Mouse (Mus musculus): Measurements from ENCODE around the gene Spata33. TPM values are rescaled to one million over a fixed set of nuclear protein-coding genes. Genes with fewer than 3 reads are reported as not detected.

Spata33 gene
- total and polyA plus RNA-seq, 3 experiments = 1.2 to 1.4 TPM; not detected in 1

DNA sequence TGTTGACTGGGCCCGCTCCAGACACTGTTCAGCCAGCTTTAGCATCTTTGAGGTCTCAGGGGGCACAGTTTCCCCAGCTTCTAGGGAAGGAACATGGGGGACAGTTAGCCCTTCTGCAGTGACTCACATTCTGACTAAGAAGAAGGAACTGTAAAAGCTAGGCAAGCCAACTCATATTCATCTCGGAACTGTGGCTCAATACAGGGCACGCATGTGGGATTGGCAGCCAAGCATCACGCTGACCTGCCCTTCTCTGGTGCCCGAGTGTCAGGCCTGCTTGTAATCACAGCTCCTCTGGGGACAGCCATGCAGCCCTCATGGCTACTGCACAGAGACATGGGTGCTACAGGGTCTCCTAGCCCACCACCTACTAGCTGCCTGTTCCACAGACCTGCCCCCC is 38.3 kb downstream of the Spata33 start:
- TF ChIP-seq ZNF384 (IDR thresholded peaks at IDR 0.05; ENCODE audit: low read depth, low read length) = no peak
- TF ChIP-seq GATA1 (IDR thresholded peaks at IDR 0.05; ENCODE audit: low read depth, low read length) = no peak
- TF ChIP-seq MAX (IDR thresholded peaks at IDR 0.05; ENCODE audit: low read length) = no peak
- TF ChIP-seq CHD2 (IDR thresholded peaks at IDR 0.05; ENCODE audit: low read length) = no peak
- TF ChIP-seq EP300 (IDR thresholded peaks at IDR 0.05; ENCODE audit: low read depth in 1 of 2, low read length in 2 of 2) = no peak
- no peak for TF ChIP-seq ELF1 (IDR thresholded peaks at IDR 0.05; ENCODE audit: low read depth, low read length)
- TF ChIP-seq POLR2AphosphoS2 (IDR thresholded peaks at IDR 0.05; ENCODE audit: low read length) = no peak
- TF ChIP-seq CHD1 (IDR thresholded peaks at IDR 0.05; ENCODE audit: low read depth, low read length) = no peak
- no peak for TF ChIP-seq SIN3A (IDR thresholded peaks at IDR 0.05; ENCODE audit: low read length)
- no peak for TF ChIP-seq RAD21 (IDR thresholded peaks at IDR 0.05; ENCODE audit: low read depth, low read length)
- no peak for TF ChIP-seq BHLHE40 (IDR thresholded peaks at IDR 0.05; ENCODE audit: borderline replicate concordance, low read depth, low read length)
- TF ChIP-seq USF2 (IDR thresholded peaks at IDR 0.05; ENCODE audit: borderline replicate concordance in 1 of 2, insufficient read depth in 1 of 2, low read depth in 1 of 2, low read length in 2 of 2) = no peak
- no peak for TF ChIP-seq POLR2A (IDR thresholded peaks at IDR 0.05; ENCODE audit: control insufficient read depth in 1 of 2, insufficient read depth in 1 of 2, low read depth in 1 of 2, low read length in 2 of 2, poor library complexity in 1 of 2)
- no peak for TF ChIP-seq ETS1 (IDR thresholded peaks at IDR 0.05; ENCODE audit: low read depth, low read length)
- no peak for TF ChIP-seq JUND (IDR thresholded peaks at IDR 0.05; ENCODE audit: low read depth, low read length)
- no peak for TF ChIP-seq TCF12 (IDR thresholded peaks at IDR 0.05; ENCODE audit: low read depth, low read length)
- TF ChIP-seq ZMIZ1 (IDR thresholded peaks at IDR 0.05; ENCODE audit: low read depth, low read length) = no peak
- no peak for TF ChIP-seq CTCF (IDR thresholded peaks at IDR 0.05 in 2 of 3, conservative IDR thresholded peaks at IDR 0.05 in 1 of 3; ENCODE audit: control insufficient read depth in 1 of 3, insufficient read depth in 1 of 3, low read depth in 2 of 3, low read length in 3 of 3, poor library complexity in 1 of 3, severe bottlenecking in 1 of 3)
- TF ChIP-seq USF1 (IDR thresholded peaks at IDR 0.05; ENCODE audit: low read depth, low read length) = no peak
- no peak overlapping the region for H3K4me3 ChIP-seq (ENCODE audit: control insufficient read depth in 1 of 2, insufficient read depth in 1 of 2, low read depth in 2 of 2, low read length in 2 of 2)

DNA sequence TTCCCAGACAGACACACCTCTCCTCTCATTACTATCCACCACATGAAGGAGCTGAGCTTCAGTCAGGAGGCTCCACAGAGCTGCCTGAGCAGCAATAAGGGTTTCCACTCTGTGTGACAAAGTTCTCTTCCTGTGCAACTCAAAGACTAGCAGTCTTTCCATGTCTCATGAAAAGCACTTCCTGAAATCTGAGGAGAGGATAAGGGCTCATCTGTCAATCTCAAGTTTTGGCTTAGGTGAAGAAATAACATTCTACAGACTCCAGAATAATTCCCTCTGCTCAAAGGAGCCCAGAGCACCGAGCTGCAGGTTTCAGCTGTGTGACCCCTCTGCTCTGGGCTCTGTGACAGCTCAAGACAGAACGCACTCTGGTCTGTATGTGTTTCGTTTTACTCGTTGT is 40.3 kb downstream of the Spata33 start:
- no peaks in the 10 kb centered on the region for H3K27me3 ChIP-seq (ENCODE audit: control insufficient read depth in 1 of 2, insufficient read depth in 2 of 2, low read length in 2 of 2)
- H3K79me2 ChIP-seq (ENCODE audit: control insufficient read depth, insufficient read depth, low read length, poor library complexity) = peaks cover 13% of the 10 kb centered on the region
- no peak overlapping the region; the same call in 1 of the 2 replicates for H3K27ac ChIP-seq (ENCODE audit: control insufficient read depth, low read depth, low read length)
- H3K9me3 ChIP-seq (replicated peaks; ENCODE audit: insufficient read depth, low read length) = no peaks in the 10 kb centered on the region
- peaks cover 0 to 12% of the 10 kb centered on the region in 2 experiments; a peak in 2 of 4 replicates for H3K36me3 ChIP-seq (ENCODE audit: control insufficient read depth in 1 of 2, insufficient read depth in 2 of 2, low read length in 2 of 2)
- H3K4me3 ChIP-seq (ENCODE audit: control insufficient read depth in 1 of 2, insufficient read depth in 1 of 2, low read depth in 2 of 2, low read length in 2 of 2) = peak overlapping the region; percentile 70 to 86; a peak in 3 of 4 replicates
- peaks cover 0 to 26% of the 10 kb centered on the region in 2 experiments; a peak in 2 of 4 replicates for H3K4me1 ChIP-seq (ENCODE audit: control insufficient read depth in 1 of 2, insufficient read depth in 2 of 2, low read length in 2 of 2)
- H3K9ac ChIP-seq (ENCODE audit: control insufficient read depth, low read depth, low read length, poor library complexity, severe bottlenecking) = peak overlapping the region; percentile 96
- DNase-seq (ENCODE audit: low read depth, low spot score) = peak; percentile 66
- TF ChIP-seq MAZ (IDR thresholded peaks at IDR 0.05; ENCODE audit: low read depth, low read length) (no peak), ELF1 (IDR thresholded peaks at IDR 0.05; ENCODE audit: low read depth, low read length) (peak; percentile 76; the same call in 1 of the 2 replicates), TBP (IDR thresholded peaks at IDR 0.05; ENCODE audit: low read depth, low read length) (0 out of 2 replicates have a peak, but pooled peaks have one; percentile 19), JUND (IDR thresholded peaks at IDR 0.05; ENCODE audit: low read depth, low read length) (no peak), KAT2A (conservative IDR thresholded peaks at IDR 0.05; ENCODE audit: low read depth, low read length) (no peak), ZMIZ1 (IDR thresholded peaks at IDR 0.05; ENCODE audit: low read depth, low read length) (no peak)

More for the DNA sequence above, 38.3 kb downstream of the Spata33 start:
- H3K9ac ChIP-seq (ENCODE audit: control insufficient read depth, low read depth, low read length, poor library complexity, severe bottlenecking) = no peak overlapping the region
- H3K79me2 ChIP-seq (ENCODE audit: control insufficient read depth, insufficient read depth, low read length, poor library complexity) = peaks cover 13% of the 10 kb centered on the region
- H3K27ac ChIP-seq (ENCODE audit: control insufficient read depth, low read depth, low read length) = no peak overlapping the region
- H3K9me3 ChIP-seq (replicated peaks; ENCODE audit: insufficient read depth, low read length) = no peaks in the 10 kb centered on the region
- H3K27me3 ChIP-seq (ENCODE audit: control insufficient read depth in 1 of 2, insufficient read depth in 2 of 2, low read length in 2 of 2) = no peaks in the 10 kb centered on the region
- H3K36me3 ChIP-seq (ENCODE audit: control insufficient read depth in 1 of 2, insufficient read depth in 2 of 2, low read length in 2 of 2) = peaks cover 0 to 12% of the 10 kb centered on the region in 2 experiments; a peak in 2 of 4 replicates
- no peak for DNase-seq (ENCODE audit: low read depth, low spot score)
- H3K4me1 ChIP-seq (ENCODE audit: control insufficient read depth in 1 of 2, insufficient read depth in 2 of 2, low read length in 2 of 2) = peaks cover 0 to 26% of the 10 kb centered on the region in 2 experiments; a peak in 2 of 4 replicates

All from MEL (cell line).